Mouse (Mus musculus): ENCODE data around the gene Tank. TPM values are rescaled to one million over a fixed set of nuclear protein-coding genes. Genes with fewer than 3 reads are reported as not detected.

The Tank gene
- total and polyA plus RNA-seq, 2 experiments, result 4.2 to 12.4 TPM

- no peaks in the 10 kb centered on the region for H3K27me3 ChIP-seq (ENCODE audit: control insufficient read depth, insufficient read depth, low read length)
- no peak overlapping the region for H3K27ac ChIP-seq (replicated peaks; ENCODE audit: insufficient read depth, low read depth, low read length)
- peaks cover 38% of the 10 kb centered on the region for H3K36me3 ChIP-seq (ENCODE audit: control insufficient read depth, insufficient read depth, low read length)
- no peaks in the 10 kb centered on the region for H3K4me1 ChIP-seq (ENCODE audit: control insufficient read depth, insufficient read depth, low read length)
- H3K4me3 ChIP-seq (ENCODE audit: insufficient read depth, low read depth, low read length), result no peak overlapping the region
- no peaks in the 10 kb centered on the region for H3K79me2 ChIP-seq (ENCODE audit: control insufficient read depth, insufficient read depth, low read length)
- WGBS, result 92% methylated on average over 4 of the region's 4 CpGs
- no peak for TF ChIP-seq CTCF (IDR thresholded peaks at IDR 0.05; ENCODE audit: low read depth, low read length)
- no peak for TF ChIP-seq POLR2A (IDR thresholded peaks at IDR 0.05; ENCODE audit: extremely low read depth, insufficient read depth, low read length)
- DNase-seq (ENCODE audit: extremely low read depth, low read depth, low spot score), result no peak
- H3K9ac ChIP-seq (ENCODE audit: low read depth, low read length), result no peak overlapping the region
Measured at GRCm38 (mm10) chr2:61651206-61651605, 72.8 kb downstream of the Tank start.

GRCm38 (mm10) chr2:61651640-61652039 lies 73.3 kb downstream of the Tank start:
- Histone ChIP-seq H3K9ac (ENCODE audit: low read depth, low read length) (no peak overlapping the region), H3K27me3 (ENCODE audit: control insufficient read depth, insufficient read depth, low read length) (no peaks in the 10 kb centered on the region), H3K36me3 (ENCODE audit: control insufficient read depth, insufficient read depth, low read length) (peaks cover 37% of the 10 kb centered on the region), H3K4me3 (ENCODE audit: insufficient read depth, low read depth, low read length) (no peak overlapping the region), H3K79me2 (ENCODE audit: control insufficient read depth, insufficient read depth, low read length) (no peaks in the 10 kb centered on the region), H3K4me1 (ENCODE audit: control insufficient read depth, insufficient read depth, low read length) (no peaks in the 10 kb centered on the region), H3K27ac (replicated peaks; ENCODE audit: insufficient read depth, low read depth, low read length) (no peak overlapping the region)
- WGBS, result 95% methylated on average over 3 of the region's 3 CpGs
- no peak for DNase-seq (ENCODE audit: extremely low read depth, low read depth, low spot score)
- TF ChIP-seq CTCF (IDR thresholded peaks at IDR 0.05; ENCODE audit: low read depth, low read length) (no peak), POLR2A (IDR thresholded peaks at IDR 0.05; ENCODE audit: extremely low read depth, insufficient read depth, low read length) (no peak)

- WGBS, result 64% methylated on average over 12 of the region's 12 CpGs
- H3K9ac ChIP-seq (ENCODE audit: low read depth, low read length), result no peak overlapping the region
- H3K36me3 ChIP-seq (ENCODE audit: control insufficient read depth, insufficient read depth, low read length), result peaks cover 13% of the 10 kb centered on the region
- DNase-seq (ENCODE audit: extremely low read depth, low read depth, low spot score), result no peak
- H3K4me1 ChIP-seq (ENCODE audit: control insufficient read depth, insufficient read depth, low read length), result no peaks in the 10 kb centered on the region
- no peak overlapping the region for H3K4me3 ChIP-seq (ENCODE audit: insufficient read depth, low read depth, low read length)
- no peaks in the 10 kb centered on the region for H3K79me2 ChIP-seq (ENCODE audit: control insufficient read depth, insufficient read depth, low read length)
- H3K27ac ChIP-seq (replicated peaks; ENCODE audit: insufficient read depth, low read depth, low read length), result no peak overlapping the region
- H3K27me3 ChIP-seq (ENCODE audit: control insufficient read depth, insufficient read depth, low read length), result no peaks in the 10 kb centered on the region
- TF ChIP-seq CTCF (IDR thresholded peaks at IDR 0.05; ENCODE audit: low read depth, low read length) (no peak), POLR2A (IDR thresholded peaks at IDR 0.05; ENCODE audit: extremely low read depth, insufficient read depth, low read length) (no peak)
Measured at GRCm38 (mm10) chr2:61655046-61655381, 76.6 kb downstream of the Tank start.

- 5% methylated on average over 46 of the region's 46 CpGs for WGBS
- H3K9ac ChIP-seq (ENCODE audit: low read depth, low read length), result no peak overlapping the region; the same call in 1 of the 2 replicates
- no peaks in the 10 kb centered on the region for H3K27me3 ChIP-seq (ENCODE audit: control insufficient read depth, insufficient read depth, low read length)
- no peaks in the 10 kb centered on the region for H3K79me2 ChIP-seq (ENCODE audit: control insufficient read depth, insufficient read depth, low read length)
- H3K27ac ChIP-seq (replicated peaks; ENCODE audit: insufficient read depth, low read depth, low read length), result no peak overlapping the region
- peaks cover 10% of the 10 kb centered on the region for H3K36me3 ChIP-seq (ENCODE audit: control insufficient read depth, insufficient read depth, low read length)
- H3K4me1 ChIP-seq (ENCODE audit: control insufficient read depth, insufficient read depth, low read length), result no peaks in the 10 kb centered on the region
- TF ChIP-seq POLR2A (IDR thresholded peaks at IDR 0.05; ENCODE audit: extremely low read depth, insufficient read depth, low read length) (no peak), CTCF (IDR thresholded peaks at IDR 0.05; ENCODE audit: low read depth, low read length) (no peak)
- DNase-seq (ENCODE audit: extremely low read depth, low read depth, low spot score), result no peak
- H3K4me3 ChIP-seq (ENCODE audit: insufficient read depth, low read depth, low read length), result peak overlapping the region; percentile 27; the same call in 1 of the 2 replicates
Measured at GRCm38 (mm10) chr2:61655382-61656281, 77.2 kb downstream of the Tank start.

- DNase-seq (ENCODE audit: extremely low read depth, low read depth, low spot score), result peak; percentile 8
- 6% methylated on average over 84 of the region's 85 CpGs for WGBS
Measured at GRCm38 (mm10) chr2:61656421-61657411, 78.3 kb downstream of the Tank start.

More at GRCm38 (mm10) chr2:61656421-61657411, 78.3 kb downstream of the Tank start:
- peak overlapping the region; percentile 59 for H3K4me3 ChIP-seq (ENCODE audit: insufficient read depth, low read depth, low read length)
- peak overlapping the region; percentile 34 for H3K9ac ChIP-seq (ENCODE audit: low read depth, low read length)
- H3K27ac ChIP-seq (replicated peaks; ENCODE audit: insufficient read depth, low read depth, low read length), result no peak overlapping the region
- no peaks in the 10 kb centered on the region for H3K4me1 ChIP-seq (ENCODE audit: control insufficient read depth, insufficient read depth, low read length)
- no peaks in the 10 kb centered on the region for H3K79me2 ChIP-seq (ENCODE audit: control insufficient read depth, insufficient read depth, low read length)
- TF ChIP-seq POLR2A (IDR thresholded peaks at IDR 0.05; ENCODE audit: extremely low read depth, insufficient read depth, low read length) (no peak), CTCF (IDR thresholded peaks at IDR 0.05; ENCODE audit: low read depth, low read length) (no peak)
- H3K36me3 ChIP-seq (ENCODE audit: control insufficient read depth, insufficient read depth, low read length), result peaks cover 6% of the 10 kb centered on the region
- H3K27me3 ChIP-seq (ENCODE audit: control insufficient read depth, insufficient read depth, low read length), result no peaks in the 10 kb centered on the region

Data from liver, adult 2 months (tissue).